Mouse (Mus musculus) gastrocnemius, postnatal 25 days (tissue): ENCODE results near the gene Sectm1a. TPM values are rescaled to one million over a fixed set of nuclear protein-coding genes. Genes with fewer than 3 reads are reported as not detected.
"Not testable (repeated sequence)": the region's sequence is repeated elsewhere in the genome, so short reads cannot be mapped to it uniquely, and the experiment has no call there.

ENCODE experiments used
- DNase-seq: peaks from one replicate; pipeline ENCODE4 v3.0.0; 2022
- total RNA-seq, 2 experiments: library from RNA; stranded (reverse); gene quantifications; 1 replicate in 1 of 2; 2 replicates in 1 of 2; pipeline ENCODE4 v1.2.3; 2021

The Sectm1a gene
- total RNA-seq, 2 experiments from 2014 or later, result not detected

GRCm38 (mm10) chr11:121047826-121048399, 33.1 kb downstream of the Sectm1a start:
- no peak for DNase-seq

DNA sequence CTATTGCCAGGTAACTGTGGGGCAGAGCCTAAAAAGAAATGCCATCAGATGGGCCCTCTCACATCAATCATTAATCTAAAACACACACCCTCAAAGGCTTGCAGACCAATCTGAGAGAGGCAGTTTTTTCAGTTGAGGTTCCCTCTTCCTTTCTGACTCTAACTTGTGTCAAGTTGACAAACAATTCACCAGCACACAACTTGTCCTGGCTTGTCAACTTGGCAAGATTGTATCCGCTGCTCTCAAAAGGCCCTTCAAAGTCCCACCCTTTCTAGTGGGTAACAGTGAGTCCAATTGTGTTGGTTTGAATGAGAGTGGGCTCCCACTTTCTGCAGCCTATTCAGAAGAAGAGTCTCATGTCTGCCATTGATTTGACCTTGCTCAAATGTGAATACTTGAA, 35.7 kb downstream of the Sectm1a start:
- no peak for DNase-seq

GRCm38 (mm10) chr11:121043025-121043424, 38.0 kb downstream of the Sectm1a start:
- DNase-seq, result not testable (repeated sequence)

- DNase-seq, result no peak
Measured at GRCm38 (mm10) chr11:121042480-121042879, 38.5 kb downstream of the Sectm1a start.

DNA sequence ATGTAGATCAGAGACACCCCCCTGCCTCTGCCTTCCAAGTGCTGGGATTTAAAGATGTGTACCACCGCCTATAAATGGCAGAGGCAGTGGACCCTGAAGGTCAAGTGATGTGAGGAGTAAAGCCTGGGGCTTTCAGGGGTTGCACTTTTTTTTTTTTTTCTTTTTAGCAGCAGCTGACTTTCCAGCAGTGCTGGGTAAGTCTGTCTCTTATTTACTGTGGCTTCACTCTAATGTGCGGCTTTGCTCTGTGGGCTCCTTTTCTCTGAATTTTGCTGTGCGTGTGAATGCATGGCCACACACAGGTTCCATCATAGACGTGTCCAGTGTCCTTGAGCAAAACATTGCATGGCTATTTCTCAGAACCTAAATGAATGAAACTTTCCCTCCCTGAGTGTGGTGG, 39.4 kb downstream of the Sectm1a start:
- DNase-seq, result no peak

- DNase-seq, result peak; percentile 73
Measured at GRCm38 (mm10) chr11:121041212-121041611, 39.8 kb downstream of the Sectm1a start.

GRCm38 (mm10) chr11:121039302-121039701, 41.7 kb downstream of the Sectm1a start, which contains the start of gene Cd7:
Gene Cd7 (minus strand): TSS chr11:121039418.
- no peak for DNase-seq

- DNase-seq, result no peak
Measured at GRCm38 (mm10) chr11:121038366-121039240, 42.4 kb downstream of the Sectm1a start.

GRCm38 (mm10) chr11:121033118-121033517, 47.9 kb downstream of the Sectm1a start:
- DNase-seq, result no peak

DNA sequence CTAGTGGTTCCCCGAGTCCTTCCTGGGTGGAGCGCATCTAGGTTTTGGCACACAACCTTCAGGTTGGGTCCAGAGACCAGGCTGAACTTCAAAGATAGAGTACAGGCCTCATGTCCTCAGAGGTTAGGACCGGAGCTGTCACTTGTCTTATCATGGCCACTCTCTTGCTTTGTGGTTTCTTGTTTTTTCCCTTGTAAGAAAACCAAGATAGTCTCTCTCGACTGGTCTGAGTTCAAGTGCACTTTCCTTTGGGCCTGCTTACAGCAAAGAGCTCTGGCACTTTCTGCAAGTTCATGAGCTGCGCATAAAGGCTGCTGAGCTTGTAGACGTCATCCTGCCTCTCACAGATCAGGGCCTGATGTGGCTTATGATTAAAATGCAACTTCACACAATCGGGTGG, 53.8 kb downstream of the Sectm1a start:
- DNase-seq, result no peak

GRCm38 (mm10) chr11:121024163-121024562, 56.9 kb downstream of the Sectm1a start:
- DNase-seq, result no peak

GRCm38 (mm10) chr11:121019501-121019900, 61.5 kb downstream of the Sectm1a start:
- no peak for DNase-seq

DNA sequence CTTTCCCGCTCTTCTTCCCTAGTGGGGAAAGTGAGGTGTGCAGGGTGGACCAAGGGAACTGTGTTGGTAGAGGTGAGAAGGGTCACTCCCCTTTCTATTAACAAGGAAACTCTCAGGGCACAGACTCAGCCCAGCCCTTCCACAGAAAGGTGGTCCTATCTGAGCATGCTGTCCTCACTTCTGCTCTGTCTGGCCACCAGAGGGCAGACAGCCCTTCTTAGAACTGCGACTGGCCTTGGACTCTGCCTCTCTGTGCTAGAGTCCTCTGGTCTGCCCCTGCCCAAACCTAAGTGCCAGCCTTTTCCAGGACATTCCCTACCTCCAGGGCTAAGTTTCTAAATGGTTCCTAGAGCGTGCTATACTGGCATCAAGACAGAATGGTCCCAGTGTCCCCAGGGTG, 63.3 kb downstream of the Sectm1a start:
- DNase-seq, result peak; percentile 46

Other genes with a start within 250 kb of the Sectm1a start
- 1 to 10 TPM; 2.8 to 2.9 TPM for gene Ccdc57, start 148.3 kb downstream of the Sectm1a start, total RNA-seq
- gene Slc16a3, start 132.7 kb downstream of the Sectm1a start, total RNA-seq, result 100 to 1,000 TPM; 313 to 418 TPM
- gene Csnk1d, start 89.9 kb downstream of the Sectm1a start, total RNA-seq, result 10 to 100 TPM; 45.8 to 52.6 TPM
- not detected for gene Cd7, start 41.8 kb downstream of the Sectm1a start, total RNA-seq
- not detected for gene Sectm1b, start 17.7 kb downstream of the Sectm1a start, total RNA-seq
- not detected for gene Tex19.2, start 37.5 kb upstream of the Sectm1a start, total RNA-seq
- not detected for gene Tex19.1, start 64.9 kb upstream of the Sectm1a start, total RNA-seq
- 1 to 10 TPM in 1 of 2 experiments, under 1 TPM in 1; 0.35 to 1.1 TPM for gene Uts2r, start 79.1 kb upstream of the Sectm1a start, total RNA-seq
- 1 to 10 TPM; 4.8 to 6.9 TPM for gene Hexdc, start 123.2 kb upstream of the Sectm1a start, total RNA-seq
- gene Ogfod3, start 123.5 kb upstream of the Sectm1a start, total RNA-seq, result 10 to 100 TPM; 11.5 to 11.6 TPM
- gene Cybc1, start 148.1 kb upstream of the Sectm1a start, total RNA-seq, result 1 to 10 TPM; 3.0 to 3.6 TPM
- gene Narf, start 156.0 kb upstream of the Sectm1a start, total RNA-seq, result 10 to 100 TPM; 78.0 to 90.7 TPM
- 10 to 100 TPM; 20.1 to 27.1 TPM for gene Foxk2, start 178.8 kb upstream of the Sectm1a start, total RNA-seq